Mouse (Mus musculus) brain, embryonic 14.5 days (tissue): ENCODE results near the gene Hdc.

Source experiments
- CTCF ChIP-seq: fragments of 200-500 bp; IDR thresholded peaks from 2 replicates; pipeline ENCODE4 v1.5.1; 2012; ENCODE audit warnings: inconsistent platforms, mild to moderate bottlenecking, moderate library complexity, borderline replicate concordance; ENCODE audit not compliant: insufficient read depth, insufficient read length; ENCODE audit errors: extremely low read depth
- POLR2A ChIP-seq: fragments of 200-500 bp; IDR thresholded peaks from 2 replicates; pipeline ENCODE4 v1.6.1; 2012; ENCODE audit warnings: mild to moderate bottlenecking, inconsistent platforms, borderline replicate concordance; ENCODE audit not compliant: poor library complexity, insufficient read depth, insufficient read length, severe bottlenecking; ENCODE audit errors: extremely low read depth

- TF ChIP-seq CTCF (no peak), POLR2A (no peak)
These were observed at the start of gene Hdc for GRCm38 (mm10) chr2:126619249-126619704.
